Mouse (Mus musculus) fat pad, adult 2 months (tissue): ENCODE data around the gene B3gnt3.
A peak's percentile ranks its signal among the peaks of the same experiment; 100 is the strongest.
"Not testable (repeated sequence)": the region's sequence is repeated elsewhere in the genome, so short reads cannot be mapped to it uniquely, and the experiment has no call there.

Experiments used
- DNase-seq: peaks from one replicate; pipeline ENCODE4 v3.0.0-alpha.2; 2011; ENCODE audit warnings: low read depth, low spot score; ENCODE audit errors: extremely low read depth

The B3gnt3 gene

GRCm38 (mm10) chr8:71701414-71702086 is at the start of gene B3gnt3:
TSS of gene B3gnt3 (minus strand) at chr8:71701789.
- no peak for DNase-seq

- DNase-seq = not testable (repeated sequence)
Observed at GRCm38 (mm10) chr8:71749321-71750075, 47.9 kb upstream of the B3gnt3 start.

DNA sequence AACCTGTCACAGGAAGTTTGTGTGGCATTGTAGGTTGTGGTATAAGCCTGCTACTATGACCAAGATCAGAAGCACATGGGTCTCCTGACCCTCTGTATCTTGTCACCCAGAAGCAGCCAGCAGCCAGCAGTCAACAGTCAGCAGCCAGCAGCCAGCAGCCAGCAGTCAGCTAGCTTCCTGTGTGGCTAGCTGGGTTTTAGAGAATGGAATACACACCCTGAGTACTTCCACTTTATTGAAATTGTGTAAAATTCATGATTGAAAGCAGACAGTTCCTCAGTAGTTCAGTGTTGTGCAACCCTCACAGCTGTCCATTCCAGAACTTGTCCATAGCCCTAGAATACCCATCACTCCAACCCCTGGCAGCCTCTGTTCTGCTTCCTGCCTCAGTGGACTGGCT is 45.5 kb upstream of the B3gnt3 start:
- DNase-seq = not testable (repeated sequence)

- DNase-seq = no peak
Observed at GRCm38 (mm10) chr8:71745322-71745721, 43.7 kb upstream of the B3gnt3 start.

DNA sequence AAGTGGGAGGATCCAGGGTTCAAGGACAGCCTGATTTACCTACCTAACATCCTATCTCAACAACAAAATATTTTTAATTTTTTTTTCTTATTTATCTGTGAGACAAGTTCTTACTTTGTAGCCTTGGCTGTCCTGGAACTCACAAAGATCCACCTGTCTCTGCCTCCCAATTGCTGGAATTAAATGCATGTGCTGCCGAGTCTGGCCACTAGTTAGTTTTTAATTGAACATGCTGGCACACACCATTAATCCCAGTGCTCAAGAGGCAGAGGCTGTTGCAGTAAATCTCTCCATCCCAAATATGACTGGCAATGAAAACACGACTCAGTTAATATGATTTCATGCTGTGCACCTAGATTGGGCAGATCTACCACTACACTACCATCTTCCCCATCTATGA is 41.2 kb upstream of the B3gnt3 start:
- DNase-seq = no peak

DNA sequence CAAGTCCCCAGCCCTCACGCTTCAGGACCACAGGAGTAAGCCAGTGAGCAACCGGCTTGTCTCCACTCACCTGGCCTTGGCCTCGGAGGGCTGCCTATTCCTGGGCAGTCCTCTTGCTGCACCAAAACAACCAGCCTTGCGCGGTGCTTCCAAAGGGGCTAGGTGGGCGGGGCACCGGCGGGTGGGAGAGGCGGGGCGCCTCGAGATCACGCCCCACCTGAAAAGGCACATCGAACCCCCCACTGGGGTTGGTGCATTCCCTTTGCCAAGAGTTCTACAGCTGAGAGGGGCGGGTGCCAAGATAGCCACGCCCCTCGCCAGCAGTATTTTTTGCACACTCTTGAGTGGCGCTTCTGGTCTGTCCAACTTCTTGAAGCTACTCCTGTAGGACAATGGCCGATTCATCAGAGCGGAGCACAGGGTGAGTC is 40.1 kb upstream of the B3gnt3 start:
- DNase-seq = no peak

- no peak for DNase-seq
Observed at GRCm38 (mm10) chr8:71741226-71741625, 39.6 kb upstream of the B3gnt3 start.

- DNase-seq = not testable (repeated sequence)
Observed at GRCm38 (mm10) chr8:71738316-71738715, 36.7 kb upstream of the B3gnt3 start.

DNA sequence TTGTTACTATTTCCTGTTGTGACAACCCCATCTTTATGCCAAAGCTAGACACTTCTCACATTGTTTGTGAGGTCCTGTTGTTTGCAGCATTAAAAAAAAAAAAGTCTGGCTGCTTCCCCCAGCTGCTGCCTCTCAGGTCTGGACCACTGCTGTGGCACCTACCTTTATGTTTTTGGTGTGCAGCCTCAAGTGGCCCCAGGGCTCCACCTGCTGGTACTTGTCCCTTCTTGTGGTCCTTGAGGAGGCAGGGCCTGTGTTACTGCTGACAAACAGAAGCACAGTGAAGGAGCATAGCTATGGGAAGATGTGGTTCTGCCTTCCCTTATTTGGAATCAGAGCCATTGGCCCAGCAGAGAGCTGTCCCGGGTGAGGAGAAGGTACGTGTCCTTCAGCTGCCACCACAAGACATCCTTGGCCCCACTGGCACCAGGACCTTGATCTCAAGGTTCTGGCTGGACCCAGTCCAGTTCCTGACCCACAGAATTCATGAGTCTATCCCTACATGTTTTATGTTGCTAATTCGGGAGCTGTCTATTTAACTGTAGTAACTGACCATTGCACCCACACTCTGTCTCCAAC is 30.2 kb upstream of the B3gnt3 start:
- no peak for DNase-seq

DNA sequence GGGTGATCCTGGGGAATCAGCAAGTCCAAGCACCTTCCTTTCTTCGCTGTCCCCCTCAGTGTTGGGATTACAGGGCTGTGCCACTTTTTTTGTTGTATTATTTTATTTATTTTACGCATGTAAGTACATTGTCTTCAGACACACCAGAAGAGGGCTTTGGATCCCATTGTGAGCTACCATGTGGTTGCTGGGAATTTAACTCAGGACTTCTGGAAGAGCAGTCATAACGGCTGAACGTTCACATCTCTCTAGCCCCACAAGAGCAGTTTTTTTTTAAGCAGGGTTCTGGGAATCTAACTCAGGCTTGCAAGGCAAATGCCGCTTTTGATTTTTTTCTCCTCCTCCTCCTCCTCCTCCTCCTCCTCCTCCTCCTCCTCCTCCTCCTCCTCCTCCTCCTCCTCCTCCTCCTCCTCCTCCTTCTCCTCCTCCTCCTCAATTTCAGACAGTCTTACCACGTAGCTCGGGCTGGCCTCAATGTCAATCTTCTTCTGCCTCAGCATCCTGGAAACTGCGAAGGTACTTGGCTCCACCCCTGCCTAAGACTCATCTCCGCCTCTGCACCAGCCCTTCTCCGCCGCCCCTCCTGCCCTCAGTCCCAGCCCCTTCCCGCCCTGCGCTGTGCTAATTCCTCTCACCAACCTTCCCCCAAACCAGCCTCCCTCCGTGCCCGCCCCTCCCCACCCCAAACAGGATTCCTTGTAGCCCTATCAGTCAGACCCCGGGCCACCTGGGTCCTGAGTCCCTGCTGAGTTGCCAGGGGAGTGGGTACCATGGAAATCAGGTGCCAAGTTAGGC is 27.4 kb upstream of the B3gnt3 start:
- DNase-seq = no peak

DNA sequence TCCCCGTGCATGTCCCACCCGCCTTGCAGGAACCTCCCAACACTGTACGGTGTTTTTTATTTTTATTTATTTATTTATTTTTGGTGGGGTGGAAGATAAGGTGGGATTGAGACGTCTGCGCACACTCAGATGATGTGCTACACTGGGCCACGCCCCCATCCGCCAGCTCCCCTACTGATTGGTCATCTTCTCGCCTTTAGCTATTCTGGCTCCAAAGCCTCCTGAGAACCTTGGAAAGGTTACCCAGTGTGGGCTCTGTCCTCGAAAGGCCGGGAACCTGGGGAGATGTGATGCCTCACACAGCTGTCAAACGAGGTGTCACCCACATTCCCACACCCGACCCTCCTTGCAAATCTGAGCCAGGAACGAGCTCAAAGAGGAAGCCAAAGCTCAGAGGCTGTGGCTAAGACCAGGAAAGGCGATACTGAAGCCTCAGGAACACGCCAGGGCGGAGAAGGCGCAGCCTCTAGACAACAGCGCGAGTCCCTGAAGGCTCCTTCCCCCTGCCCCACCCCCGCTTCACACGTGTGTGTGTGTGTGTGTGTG is 26.7 kb upstream of the B3gnt3 start:
- DNase-seq = no peak

- DNase-seq = peak; percentile 51
Observed at GRCm38 (mm10) chr8:71725122-71725924, 23.7 kb upstream of the B3gnt3 start, which contains the start of gene Fcho1. TSS of gene Fcho1 (minus strand) at chr8:71725716.

DNA sequence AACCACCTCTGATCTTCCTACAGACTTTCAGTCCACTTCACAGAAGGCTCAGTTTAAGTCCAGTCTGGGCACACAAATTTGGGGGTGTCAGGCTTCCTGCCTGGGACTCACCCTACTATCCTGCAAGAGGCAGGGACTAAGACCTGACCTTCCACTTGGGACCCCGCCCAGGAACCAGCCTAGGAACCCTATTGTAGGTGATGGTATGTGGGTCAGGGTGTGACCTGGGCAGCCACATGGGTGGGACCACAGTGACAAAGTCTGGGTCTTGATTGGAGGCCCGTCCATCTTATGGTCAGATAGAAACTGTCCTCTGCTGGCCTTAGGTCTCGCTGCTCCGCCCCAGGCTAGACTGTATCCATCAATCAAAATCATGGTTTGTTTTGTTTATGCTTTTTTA is 22.8 kb upstream of the B3gnt3 start:
- no peak for DNase-seq

- no peak for DNase-seq
Observed at GRCm38 (mm10) chr8:71723047-71723551, 21.5 kb upstream of the B3gnt3 start.

DNA sequence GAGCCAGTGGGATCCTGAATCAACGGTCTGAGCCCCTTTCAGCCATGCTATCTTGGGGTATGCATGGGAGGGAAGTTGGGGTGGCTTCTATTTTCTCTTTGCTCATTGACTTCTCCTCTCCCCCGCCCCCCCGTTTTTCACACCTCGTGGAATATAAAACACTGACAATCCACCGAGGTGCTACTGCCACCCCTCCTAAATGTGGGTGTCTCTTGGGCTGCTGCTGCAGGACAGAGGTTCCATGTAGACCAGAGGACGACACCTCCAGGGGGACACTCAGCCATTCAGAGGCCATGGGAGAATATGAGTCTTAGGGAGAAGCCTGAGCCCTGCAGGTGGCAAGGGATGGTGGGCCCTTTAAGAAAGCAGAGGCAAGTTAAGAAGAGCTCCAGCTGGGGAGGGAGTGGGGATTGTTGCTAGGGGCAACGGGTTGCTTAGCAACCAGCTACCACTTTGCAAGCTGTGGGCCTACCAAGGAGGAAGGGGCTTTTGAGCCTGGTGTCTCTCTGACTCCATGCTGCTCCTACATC is 18.4 kb upstream of the B3gnt3 start:
- no peak for DNase-seq

- DNase-seq = no peak
Observed at GRCm38 (mm10) chr8:71719218-71719617, 17.6 kb upstream of the B3gnt3 start.

DNA sequence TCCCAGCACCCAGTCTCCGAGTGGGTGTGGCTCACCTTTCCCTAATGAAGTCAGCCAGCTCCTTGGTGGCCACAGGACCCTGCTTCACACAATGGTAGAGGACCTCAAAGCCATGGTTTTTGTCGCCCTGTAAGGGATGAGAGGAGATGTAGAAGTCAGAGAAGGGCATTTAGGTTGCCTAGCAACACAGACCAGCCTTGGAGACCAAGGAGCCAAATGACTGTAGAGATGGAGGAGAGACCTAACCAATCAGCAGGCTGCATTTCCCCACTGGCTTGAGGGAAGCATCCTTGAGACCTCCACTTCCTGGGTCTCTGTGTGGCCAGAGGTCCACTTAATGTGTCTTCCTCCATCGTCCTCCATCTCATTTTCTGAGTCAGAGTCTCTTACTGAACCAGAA is 16.7 kb upstream of the B3gnt3 start:
- DNase-seq = no peak

- DNase-seq = no peak
Observed at GRCm38 (mm10) chr8:71717096-71717495, 15.5 kb upstream of the B3gnt3 start.

- DNase-seq = no peak
Observed at GRCm38 (mm10) chr8:71716561-71717053, 15.0 kb upstream of the B3gnt3 start.
